Mouse (Mus musculus) erythroblast, embryonic 14.5 days (primary cell): ENCODE measurements around the gene Eif2d.

Experiments used
- GATA1 ChIP-seq: IDR thresholded peaks from 2 replicates; pipeline ENCODE4 v1.6.1; 2012; ENCODE audit warnings: low read length, inconsistent platforms, mixed read lengths
- TAL1 ChIP-seq: IDR thresholded peaks from 3 replicates; pipeline ENCODE4 v1.6.1; 2012; ENCODE audit warnings: low read length, inconsistent platforms, mixed read lengths

- TF ChIP-seq GATA1 (no peak), TAL1 (no peak)
These were observed at the start of gene Eif2d for GRCm38 (mm10) chr1:131153018-131153629.
